Mouse (Mus musculus) gastrocnemius, adult 18-20 months (tissue): ENCODE measurements at regions not wholly inside any gene's neighbourhood (a gene's known extent, or its start where the extent isn't known, plus 50 kb on each side); places are given as distances from the start of the nearest gene placed in this dataset.

ENCODE experiments used
- DNase-seq: peaks from one replicate; pipeline ENCODE4 v3.0.0; 2021; ENCODE audit warnings: low spot score

DNA sequence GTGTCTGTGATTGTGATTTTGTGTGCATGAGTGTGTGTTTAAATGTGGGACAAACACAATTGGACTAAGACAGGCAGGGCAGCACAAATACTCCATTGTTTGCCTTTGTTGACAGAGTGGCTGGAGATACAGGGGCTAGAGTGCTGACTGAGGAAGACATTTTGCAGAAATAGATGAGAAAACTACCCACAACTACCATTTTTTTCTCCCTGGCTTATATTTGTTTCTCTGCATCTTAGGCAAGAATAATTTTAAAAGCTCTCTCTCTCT, 591.5 kb downstream of the Ttll7 start:
- no peak for DNase-seq

- DNase-seq: no peak
Measured at GRCm38 (mm10) chr3:147444005-147444763, 592.0 kb downstream of the Ttll7 start.

DNA sequence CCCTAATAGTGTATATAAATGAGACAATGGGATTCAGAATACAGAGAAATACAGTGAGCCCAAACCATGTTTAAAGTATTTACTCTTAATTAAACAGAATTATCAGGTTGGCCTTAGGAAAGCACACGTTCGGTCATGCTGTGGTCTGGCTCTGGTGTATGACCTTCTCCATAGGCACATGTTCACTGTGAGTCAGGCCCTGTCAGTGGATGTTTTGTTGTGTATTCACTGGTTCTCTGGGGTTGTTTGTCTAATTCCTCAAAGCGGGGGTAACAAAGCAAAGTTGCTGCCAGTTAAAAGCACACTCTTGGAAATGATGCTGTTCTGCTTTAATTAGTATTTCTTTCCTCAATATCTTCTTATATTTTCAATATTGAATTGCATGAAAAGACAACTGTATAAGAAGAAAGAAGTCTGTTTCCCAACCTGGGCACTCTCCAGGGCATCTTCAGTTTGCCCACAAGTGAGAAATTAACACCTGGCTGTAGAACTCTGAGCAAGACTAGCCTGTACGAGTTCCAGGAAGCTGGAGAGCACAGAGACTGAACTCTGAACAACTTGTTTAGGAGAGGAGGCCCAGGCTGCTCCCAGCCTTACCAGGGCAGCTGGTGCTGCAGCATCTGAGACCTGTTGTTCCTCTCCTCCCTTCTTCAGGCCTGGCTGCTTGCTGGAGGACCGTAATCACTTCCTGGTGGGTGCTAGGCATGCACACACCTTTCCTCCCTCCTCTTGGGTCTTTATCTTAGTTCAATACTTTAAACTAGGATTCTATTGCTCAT, 593.1 kb downstream of the Ttll7 start:
- DNase-seq: no peak

DNA sequence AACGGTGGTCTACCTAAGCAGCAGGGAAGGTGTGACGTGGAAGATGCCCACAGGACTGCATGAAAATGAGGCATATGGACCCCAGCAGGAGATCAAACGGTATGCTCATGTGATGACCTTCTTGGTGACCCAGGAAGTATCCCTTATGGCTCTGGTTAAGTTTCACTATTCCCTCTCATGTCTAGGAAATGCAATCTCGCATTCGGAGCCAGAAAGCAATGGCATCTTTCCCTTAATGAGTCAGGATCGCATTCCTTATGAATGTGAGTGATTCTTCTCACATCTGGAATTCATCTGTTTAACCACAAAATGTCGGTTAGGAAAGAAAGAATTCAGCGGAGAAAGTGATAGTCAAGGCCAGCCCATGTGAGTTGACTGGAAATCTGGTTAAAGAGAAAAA, 593.7 kb downstream of the Ttll7 start:
- peak; percentile 33 for DNase-seq

GRCm38 (mm10) chr3:147452176-147452575, 600.0 kb downstream of the Ttll7 start:
- no peak for DNase-seq

DNA sequence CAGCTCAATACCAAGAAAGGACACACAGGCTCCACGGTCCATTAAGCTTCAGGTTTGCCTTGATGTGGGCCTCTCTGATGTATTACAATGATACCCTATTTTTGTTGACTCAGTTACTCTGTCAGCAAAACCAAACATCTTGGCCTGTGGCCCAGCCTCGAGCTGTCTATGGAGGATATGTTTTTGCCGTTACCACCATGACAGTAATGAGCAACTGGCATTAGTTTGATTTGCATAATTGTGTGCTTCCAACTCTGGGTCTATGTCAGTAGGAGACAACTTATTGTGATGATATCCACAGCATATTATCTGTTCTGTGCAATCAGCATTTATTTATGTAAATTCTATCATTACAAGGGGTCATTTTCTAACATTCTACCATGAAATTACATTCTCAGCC, 603.2 kb downstream of the Ttll7 start:
- DNase-seq: no peak

- DNase-seq: no peak
Measured at GRCm38 (mm10) chr3:147456294-147456693, 604.1 kb downstream of the Ttll7 start.

DNA sequence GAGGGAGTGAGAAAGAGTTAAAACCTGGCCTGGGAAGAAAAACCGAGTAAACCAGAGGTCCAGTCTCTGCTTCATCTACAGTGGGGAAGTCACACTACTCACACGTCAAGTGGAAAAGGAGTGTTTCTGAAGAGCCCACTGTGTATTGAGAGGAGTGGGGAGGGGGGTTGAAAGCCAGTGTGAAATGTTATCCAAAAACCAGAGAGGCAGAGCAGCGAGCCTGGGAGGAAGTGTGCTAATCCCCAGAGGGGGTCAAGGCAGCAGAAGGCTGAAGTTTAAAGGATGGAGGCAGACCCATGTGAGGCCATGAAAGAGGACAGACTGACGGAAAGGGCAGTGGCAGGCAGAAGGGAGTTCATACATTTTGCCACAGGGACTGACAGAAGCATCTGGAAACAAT, 605.9 kb downstream of the Ttll7 start:
- no peak for DNase-seq

GRCm38 (mm10) chr3:147479890-147480289, 627.7 kb downstream of the Ttll7 start:
- DNase-seq: no peak
